Mouse (Mus musculus) heart, postnatal 0 days (tissue): ENCODE results near the gene Afg1l.

Experiments
- CTCF ChIP-seq: IDR thresholded peaks from 2 replicates; pipeline ENCODE4 v1.5.1; 2016; ENCODE audit warnings: antibody characterized with exemption, control low read depth, low read depth
- EP300 ChIP-seq: IDR thresholded peaks from 2 replicates; pipeline ENCODE4 v1.6.1; 2016; ENCODE audit warnings: antibody characterized with exemption, low read depth

- no peak for TF ChIP-seq CTCF
- TF ChIP-seq EP300, result no peak
Observed at GRCm38 (mm10) chr10:42294392-42294791, 184.0 kb downstream of the Afg1l start.
